Mouse (Mus musculus) limb, embryonic 11.5 days (tissue): ENCODE measurements around the gene Cd40. TPM values are rescaled to one million over a fixed set of nuclear protein-coding genes. Genes with fewer than 3 reads are reported as not detected.

Source experiments
- ATAC-seq: fragments of 200-750 bp; cut with Nextera tagmentation; 2 replicates; pipeline ENCODE4 v1.8.0; 2017; ENCODE audit warnings: low read depth; ENCODE audit not compliant: insufficient number of reproducible peaks, low FRiP score, low TSS enrichment
- DNase-seq: peaks from one replicate; pipeline ENCODE4 v3.0.0-alpha.2; 2015; ENCODE audit warnings: low spot score
- H3K27ac ChIP-seq: fragments of 300-500 bp; sonication (generic); replicated peaks from 2 replicates; pipeline ENCODE4 v1.5.1; 2014; ENCODE audit warnings: low read depth, mild to moderate bottlenecking, low read length
- H3K27me3 ChIP-seq: fragments of 300-500 bp; sonication (generic); 2 replicates; pipeline ENCODE4 v1.6.1; 2014; ENCODE audit warnings: mild to moderate bottlenecking, low read length, mixed read lengths; ENCODE audit not compliant: control insufficient read depth, insufficient read depth
- H3K36me3 ChIP-seq: fragments of 300-500 bp; sonication (generic); 2 replicates; pipeline ENCODE4 v1.6.1; 2014; ENCODE audit warnings: mild to moderate bottlenecking, low read length, moderate library complexity, mixed read lengths; ENCODE audit not compliant: control insufficient read depth, insufficient read depth
- H3K4me1 ChIP-seq: fragments of 300-500 bp; sonication (generic); 2 replicates; pipeline ENCODE4 v1.6.1; 2014; ENCODE audit warnings: low read length, mixed read lengths; ENCODE audit not compliant: control insufficient read depth, insufficient read depth
- H3K4me2 ChIP-seq: fragments of 300-500 bp; sonication (generic); 2 replicates; pipeline ENCODE4 v1.6.1; 2014; ENCODE audit warnings: low read depth, mild to moderate bottlenecking, moderate library complexity; ENCODE audit not compliant: severe bottlenecking
- H3K4me3 ChIP-seq: fragments of 300-500 bp; sonication (generic); 2 replicates; pipeline ENCODE4 v1.5.1; 2014; ENCODE audit warnings: low read depth, low read length
- H3K9ac ChIP-seq: fragments of 300-500 bp; sonication (generic); 2 replicates; pipeline ENCODE4 v1.6.1; 2014; ENCODE audit warnings: mild to moderate bottlenecking, low read length
- H3K9me3 ChIP-seq: fragments of 300-500 bp; sonication (generic); 2 replicates; pipeline ENCODE4 v1.6.1; 2016; ENCODE audit warnings: low read length; ENCODE audit not compliant: control insufficient read depth
- WGBS: fragments of 180-500 bp; shearing (Covaris S2); extraction: QIAGEN DNeasy Blood & Tissue Kit; methylation state at CpG from one replicate; pipeline ENCODE4 v1.1.7; 2014; 5-methylcytosine and 5-hydroxymethylcytosine counted together
- polyA plus RNA-seq: library from polyadenylated mRNA; unstranded; fragments of >200 nt; fragmentation: Nextera tagmentation; extraction: Ambion mirVana; gene quantifications from 2 replicates; pipeline ENCODE4 v1.2.1, GENCODE M21; 2014

Gene Cd40
- polyA plus RNA-seq, 1 experiment from 2014 or later, result 11.1 TPM

GRCm38 (mm10) chr2:165121206-165121840 lies 65.9 kb downstream of the Cd40 start:
- no peaks in the 10 kb centered on the region for H3K36me3 ChIP-seq
- H3K9ac ChIP-seq, result no peak overlapping the region
- H3K27ac ChIP-seq, result no peak overlapping the region
- H3K9me3 ChIP-seq, result no peaks in the 10 kb centered on the region
- DNase-seq (no peak), ATAC-seq (no peak)
- H3K27me3 ChIP-seq, result peaks cover 22% of the 10 kb centered on the region
- H3K4me1 ChIP-seq, result no peaks in the 10 kb centered on the region
- H3K4me2 ChIP-seq, result no peak overlapping the region
- WGBS, result 34% methylated on average over 10 of the region's 10 CpGs
- H3K4me3 ChIP-seq, result no peak overlapping the region

Other genes starting within 250 kb of the Cd40 start
- gene Zswim1, start 232.9 kb upstream of the Cd40 start, polyA plus RNA-seq, result 22.3 and 22.4 TPM in 2 replicates
- not detected in 2 replicates for gene Spata25, start 227.1 kb upstream of the Cd40 start, polyA plus RNA-seq
- gene Ctsa, start 222.8 kb upstream of the Cd40 start, polyA plus RNA-seq, result 95.8 and 104 TPM in 2 replicates
- gene Neurl2, start 222.2 kb upstream of the Cd40 start, polyA plus RNA-seq, result 5.9 and 6.1 TPM in 2 replicates
- 22.9 and 25.1 TPM in 2 replicates for gene Pltp, start 197.9 kb upstream of the Cd40 start, polyA plus RNA-seq
- gene Pcif1, start 176.3 kb upstream of the Cd40 start, polyA plus RNA-seq, result 71.5 and 76.6 TPM in 2 replicates
- 12.1 and 16.3 TPM in 2 replicates for gene Zfp335, start 143.9 kb upstream of the Cd40 start, polyA plus RNA-seq
- 0.21 and 0.47 TPM in 2 replicates for gene Mmp9, start 114.8 kb upstream of the Cd40 start, polyA plus RNA-seq
- 0.87 and 0.92 TPM in 2 replicates for gene Slc12a5, start 94.8 kb upstream of the Cd40 start, polyA plus RNA-seq
- 81.2 and 85.2 TPM in 2 replicates for gene Ncoa5, start 20.8 kb upstream of the Cd40 start, polyA plus RNA-seq
- not detected in 2 replicates for gene 1700025C18Rik, start 35.1 kb downstream of the Cd40 start, polyA plus RNA-seq
- 1.1 TPM in 2 replicates for gene Cdh22, start 179.2 kb downstream of the Cd40 start, polyA plus RNA-seq
- gene Slc35c2, start 232.2 kb downstream of the Cd40 start, polyA plus RNA-seq, result 41.5 and 41.9 TPM in 2 replicates